ENCODE assay signal across 11 mouse cellular contexts in genomic region chr12:71891729-71892355, GRCm38 (mm10).
DNase-seq lines count a peak whose midpoint lies in the region; ATAC-seq and TF ChIP-seq lines count a peak whose summit lies in the region.
"Had no signal": no experiment of that assay in that cellular context is flagged by ENCODE, and none has a peak within 500 bp of the region (broad histone marks: within the 10 kb centered on the region; RNA-seq: fewer than 3 reads in every experiment).

No protein-coding gene starts in this region.

- intact Hi-C loops in heart, postnatal 25 days (cut with DNase I) = no loop called here

- WGBS in heart, embryonic 10.5 days = 72% methylated on average over 7 of the region's 7 CpGs
- 51% methylated on average over 7 of the region's 7 CpGs for WGBS in midbrain, embryonic 10.5 days
- WGBS in midbrain, postnatal 0 days = 27% methylated on average over 7 of the region's 7 CpGs
- WGBS in hindbrain, postnatal 0 days = 24% methylated on average over 7 of the region's 7 CpGs
- 66% methylated on average over 7 of the region's 7 CpGs for WGBS in intestine, postnatal 0 days

- ATAC-seq in midbrain, postnatal 0 days (ENCODE audit: low FRiP score) = no peak
- no peak for ATAC-seq in hindbrain, postnatal 0 days
- no peak for ATAC-seq in intestine, postnatal 0 days
- ATAC-seq: Patski had no signal

- H3K4me3 ChIP-seq in heart, embryonic 10.5 days = no peak overlapping the region
- no peak overlapping the region for H3K4me3 ChIP-seq in midbrain, embryonic 10.5 days
- H3K4me3 ChIP-seq in midbrain, postnatal 0 days (ENCODE audit: low read depth, low read length) = no peak overlapping the region
- no peak overlapping the region for H3K4me3 ChIP-seq in hindbrain, postnatal 0 days (ENCODE audit: low read length)
- H3K4me3 ChIP-seq in intestine, postnatal 0 days (ENCODE audit: low read depth, low read length) = no peak overlapping the region

- H3K36me3 ChIP-seq in heart, embryonic 10.5 days = peaks cover 17% of the 10 kb centered on the region
- H3K36me3 ChIP-seq in midbrain, embryonic 10.5 days = peaks cover 13% of the 10 kb centered on the region
- H3K36me3 ChIP-seq in midbrain, postnatal 0 days (ENCODE audit: insufficient read depth, low read length) = peaks cover 2% of the 10 kb centered on the region
- H3K36me3 ChIP-seq in hindbrain, postnatal 0 days (ENCODE audit: insufficient read depth, low read length) = no peaks in the 10 kb centered on the region
- peaks cover 10% of the 10 kb centered on the region; the same call in 1 of the 2 replicates for H3K36me3 ChIP-seq in intestine, postnatal 0 days (ENCODE audit: control insufficient read depth, insufficient read depth)

- DNase-seq in heart, embryonic 10.5 days (ENCODE audit: low spot score) = no peak
- DNase-seq in heart, postnatal 25 days (ENCODE audit: low spot score) = no peak
- DNase-seq in midbrain, embryonic 10.5 days (ENCODE audit: low spot score) = peak; percentile 20
- DNase-seq in midbrain, postnatal 0 days (ENCODE audit: low spot score) = no peak
- no peak for DNase-seq in hindbrain, postnatal 0 days (ENCODE audit: low spot score)
- DNase-seq in adipocyte (ENCODE audit: low spot score) = no peak
- DNase-seq: cerebellum, adult 9-10 months; gastrocnemius, postnatal 14 days had no signal

- no peaks in the 10 kb centered on the region for H3K27me3 ChIP-seq in heart, embryonic 10.5 days (ENCODE audit: insufficient read depth, poor library complexity, severe bottlenecking)
- no peaks in the 10 kb centered on the region for H3K27me3 ChIP-seq in midbrain, embryonic 10.5 days (ENCODE audit: low read depth, poor library complexity, severe bottlenecking)
- no peaks in the 10 kb centered on the region for H3K27me3 ChIP-seq in midbrain, postnatal 0 days (ENCODE audit: insufficient read depth, low read length)
- H3K27me3 ChIP-seq in hindbrain, postnatal 0 days (ENCODE audit: insufficient read depth, low read length) = no peaks in the 10 kb centered on the region
- no peaks in the 10 kb centered on the region for H3K27me3 ChIP-seq in intestine, postnatal 0 days (replicated peaks; ENCODE audit: control insufficient read depth, insufficient read depth, low read length)
- H3K27me3 ChIP-seq: Patski had no signal

- 0 out of 2 replicates have a peak overlapping the region, but pooled peaks have one; percentile 32 for H3K27ac ChIP-seq in heart, embryonic 10.5 days
- H3K27ac ChIP-seq in midbrain, embryonic 10.5 days (replicated peaks) = peak overlapping the region; percentile 34
- H3K27ac ChIP-seq in midbrain, postnatal 0 days (ENCODE audit: low read depth, low read length) = no peak overlapping the region
- peak overlapping the region; percentile 26; the same call in 1 of the 2 replicates for H3K27ac ChIP-seq in hindbrain, postnatal 0 days
- no peak overlapping the region for H3K27ac ChIP-seq in intestine, postnatal 0 days (ENCODE audit: low read depth, low read length)
- H3K27ac ChIP-seq: kidney, postnatal 0 days had no signal

- H3K9ac ChIP-seq in midbrain, postnatal 0 days (replicated peaks; ENCODE audit: low read length, poor library complexity, severe bottlenecking) = no peak overlapping the region
- no peak overlapping the region for H3K9ac ChIP-seq in hindbrain, postnatal 0 days (replicated peaks; ENCODE audit: low read length)
- H3K9ac ChIP-seq in intestine, postnatal 0 days (ENCODE audit: low read depth, low read length) = no peak overlapping the region

- no peak overlapping the region for H3K4me2 ChIP-seq in midbrain, postnatal 0 days (ENCODE audit: low read depth, low read length, poor library complexity, severe bottlenecking)
- H3K4me2 ChIP-seq in hindbrain, postnatal 0 days (ENCODE audit: low read depth, low read length) = no peak overlapping the region
- no peak overlapping the region for H3K4me2 ChIP-seq in intestine, postnatal 0 days (replicated peaks; ENCODE audit: low read depth)

- no peak for TF ChIP-seq CTCF in midbrain, postnatal 0 days (IDR thresholded peaks at IDR 0.05)
- TF ChIP-seq CTCF in hindbrain, postnatal 0 days (IDR thresholded peaks at IDR 0.05; ENCODE audit: low read depth) = no peak
- no peak for TF ChIP-seq CTCF in intestine, postnatal 0 days (IDR thresholded peaks at IDR 0.05; ENCODE audit: low read depth)

- H3K4me1 ChIP-seq in heart, embryonic 10.5 days = peaks cover 69% of the 10 kb centered on the region
- peaks cover 31% of the 10 kb centered on the region for H3K4me1 ChIP-seq in midbrain, embryonic 10.5 days
- peaks cover 8% of the 10 kb centered on the region; the same call in 1 of the 2 replicates for H3K4me1 ChIP-seq in midbrain, postnatal 0 days (ENCODE audit: insufficient read depth, low read length)
- H3K4me1 ChIP-seq in hindbrain, postnatal 0 days (ENCODE audit: insufficient read depth, low read length) = peaks cover 3% of the 10 kb centered on the region; the same call in 1 of the 2 replicates
- peaks cover under 1% of the 10 kb centered on the region; the same call in 1 of the 2 replicates for H3K4me1 ChIP-seq in intestine, postnatal 0 days (replicated peaks; ENCODE audit: control insufficient read depth, insufficient read depth, low read length)

- no peaks in the 10 kb centered on the region for H3K9me3 ChIP-seq in heart, embryonic 10.5 days
- H3K9me3 ChIP-seq in midbrain, embryonic 10.5 days (replicated peaks) = no peaks in the 10 kb centered on the region
- H3K9me3 ChIP-seq in midbrain, postnatal 0 days (ENCODE audit: low read length) = no peaks in the 10 kb centered on the region
- no peaks in the 10 kb centered on the region for H3K9me3 ChIP-seq in hindbrain, postnatal 0 days (ENCODE audit: low read length)
- no peaks in the 10 kb centered on the region for H3K9me3 ChIP-seq in intestine, postnatal 0 days (ENCODE audit: control insufficient read depth)

Comparison
In these comparisons a context has a peak if more than half of its experiments do, and no peak if none do; other contexts are left out.
1. H3K27ac ChIP-seq: peak in heart, embryonic 10.5 days (single experiment), midbrain, embryonic 10.5 days (single experiment) and hindbrain, postnatal 0 days (single experiment); none in midbrain, postnatal 0 days (single experiment) and intestine, postnatal 0 days (single experiment).